Mouse (Mus musculus) bone marrow macrophage, adult 2 months (primary cell): ENCODE results near the gene Acvr1b. TPM values are rescaled to one million over a fixed set of nuclear protein-coding genes. Genes with fewer than 3 reads are reported as not detected.

Experiments used
- H3K27ac ChIP-seq: 2 replicates; pipeline ENCODE4 v1.5.1; 2012; ENCODE audit warnings: low read depth, low read length; ENCODE audit not compliant: insufficient read depth
- H3K4me1 ChIP-seq: 2 replicates; pipeline ENCODE4 v1.6.1; 2012; ENCODE audit warnings: low read length; ENCODE audit not compliant: control insufficient read depth, insufficient read depth
- H3K4me3 ChIP-seq: 2 replicates; pipeline ENCODE4 v1.5.1; 2012; ENCODE audit warnings: mild to moderate bottlenecking, low read length, moderate library complexity; ENCODE audit not compliant: insufficient read depth
- CTCF ChIP-seq: IDR thresholded peaks from 2 replicates; pipeline ENCODE4 v1.5.1; 2012; ENCODE audit warnings: low read depth, mild to moderate bottlenecking, low read length, moderate library complexity
- POLR2A ChIP-seq: IDR thresholded peaks from 2 replicates; pipeline ENCODE4 v1.6.1; 2012; ENCODE audit warnings: mild to moderate bottlenecking, low read depth, low read length, borderline replicate concordance
- polyA plus RNA-seq: library from polyadenylated mRNA; stranded (reverse); fragments of >200 nt; gene quantifications from 2 replicates; pipeline ENCODE4 v1.2.4, GENCODE M21; 2012; ENCODE audit not compliant: missing spikeins, insufficient read depth, insufficient read length

The Acvr1b gene
- polyA plus RNA-seq, 1 experiment = 22.3 TPM

DNA sequence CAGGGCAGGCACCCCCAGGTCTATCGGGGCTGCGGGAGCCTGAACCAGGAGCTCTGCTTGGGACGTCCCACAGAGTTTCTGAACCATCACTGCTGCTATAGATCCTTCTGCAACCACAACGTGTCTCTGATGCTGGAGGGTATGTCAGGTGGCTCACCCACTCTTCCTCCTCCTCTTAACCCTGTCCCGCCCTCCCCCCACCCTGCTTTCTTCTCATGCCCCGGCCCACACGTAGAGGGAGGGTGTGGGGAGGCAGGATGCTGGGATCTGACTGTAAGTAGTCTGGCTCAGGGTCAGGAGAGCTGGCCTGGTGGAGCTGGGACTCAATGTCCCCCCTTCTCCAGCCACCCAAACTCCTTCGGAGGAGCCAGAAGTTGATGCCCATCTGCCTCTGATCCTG lies 38.5 kb upstream of the Acvr1b start:
- no peak overlapping the region for H3K27ac ChIP-seq
- no peak for TF ChIP-seq POLR2A
- no peak for TF ChIP-seq CTCF
- peak overlapping the region; percentile 31; the same call in 1 of the 2 replicates for H3K4me3 ChIP-seq
- H3K4me1 ChIP-seq = peaks cover 46% of the 10 kb centered on the region

DNA sequence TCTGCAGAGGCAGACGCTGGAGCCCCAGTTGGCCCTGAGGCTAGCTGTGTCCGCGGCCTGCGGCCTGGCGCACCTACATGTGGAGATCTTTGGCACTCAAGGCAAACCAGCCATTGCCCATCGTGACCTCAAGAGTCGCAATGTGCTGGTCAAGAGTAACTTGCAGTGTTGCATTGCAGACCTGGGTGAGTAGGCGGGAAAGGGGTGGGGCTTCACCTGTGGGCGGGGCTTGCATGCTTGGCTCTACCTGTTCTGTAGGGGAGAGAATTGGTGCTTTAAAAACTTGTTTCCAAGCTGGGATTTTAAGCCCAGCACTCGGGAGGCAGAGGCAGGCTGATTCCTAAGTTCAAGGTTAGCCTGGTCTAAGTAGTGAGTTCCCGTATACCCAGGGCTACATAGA lies 36.4 kb upstream of the Acvr1b start:
- Histone ChIP-seq H3K27ac (no peak overlapping the region), H3K4me1 (peaks cover 45% of the 10 kb centered on the region), H3K4me3 (no peak overlapping the region)
- TF ChIP-seq POLR2A (no peak), CTCF (no peak)

DNA sequence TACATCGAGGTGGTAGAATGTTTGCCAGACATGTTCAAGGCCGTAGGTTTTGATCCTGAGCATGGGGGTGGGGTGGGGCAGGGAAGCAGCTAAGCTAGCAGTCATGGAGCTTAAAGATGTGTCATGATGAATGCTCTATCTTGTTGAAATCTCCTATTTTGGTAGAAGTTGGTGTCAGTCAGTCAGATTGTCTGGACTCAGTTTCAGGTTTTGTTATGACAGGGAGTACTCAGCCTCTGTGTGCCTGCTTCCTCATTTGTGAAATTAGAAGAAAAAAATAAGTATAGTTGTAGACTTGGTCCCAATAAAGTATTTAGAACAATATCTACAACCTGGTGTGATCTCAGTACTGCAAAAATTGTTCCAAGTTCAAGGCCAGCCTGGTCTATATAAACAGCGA lies 35.2 kb upstream of the Acvr1b start:
- TF ChIP-seq POLR2A (no peak), CTCF (no peak)
- H3K27ac ChIP-seq = 0 out of 2 replicates have a peak overlapping the region, but pooled peaks have one; percentile 10
- peaks cover 40% of the 10 kb centered on the region for H3K4me1 ChIP-seq
- H3K4me3 ChIP-seq = no peak overlapping the region

DNA sequence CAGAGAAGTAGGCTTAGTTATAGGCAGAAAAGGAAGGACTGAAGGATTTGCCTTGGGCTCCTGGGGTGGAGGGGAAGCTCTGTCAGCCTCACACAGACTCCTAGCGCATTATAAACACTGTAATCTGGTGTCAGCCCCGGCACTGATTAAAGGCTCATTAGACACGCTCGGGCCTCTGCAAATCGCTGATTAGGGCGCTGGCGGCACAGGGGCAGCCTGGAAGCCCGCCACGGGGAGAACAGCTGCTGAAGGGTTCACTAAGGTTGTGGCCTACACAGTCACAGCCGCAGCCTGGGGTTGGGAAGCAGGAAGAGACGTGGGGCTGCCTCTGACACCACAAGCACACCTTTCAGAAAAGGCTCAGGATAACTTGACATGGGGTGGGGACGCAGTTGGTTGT lies 34.0 kb upstream of the Acvr1b start:
- peaks cover 39% of the 10 kb centered on the region for H3K4me1 ChIP-seq
- no peak overlapping the region for H3K4me3 ChIP-seq
- H3K27ac ChIP-seq = no peak overlapping the region
- TF ChIP-seq CTCF (no peak), POLR2A (no peak)

- Histone ChIP-seq H3K27ac (no peak overlapping the region), H3K4me1 (peaks cover 36% of the 10 kb centered on the region), H3K4me3 (no peak overlapping the region)
- TF ChIP-seq POLR2A (no peak), CTCF (no peak)
These were observed 33.3 kb upstream of the Acvr1b start for GRCm38 (mm10) chr15:101140587-101140986.

- no peak overlapping the region for H3K27ac ChIP-seq
These were observed 32.8 kb upstream of the Acvr1b start for GRCm38 (mm10) chr15:101141061-101141541.

GRCm38 (mm10) chr15:101142672-101143071 lies 31.2 kb upstream of the Acvr1b start:
- peaks cover 46% of the 10 kb centered on the region for H3K4me1 ChIP-seq
- H3K27ac ChIP-seq = no peak overlapping the region
- TF ChIP-seq POLR2A (no peak), CTCF (no peak)
- H3K4me3 ChIP-seq = no peak overlapping the region

More at GRCm38 (mm10) chr15:101141061-101141541, 32.8 kb upstream of the Acvr1b start:
- no peak overlapping the region for H3K4me3 ChIP-seq
- H3K4me1 ChIP-seq = peaks cover 40% of the 10 kb centered on the region
- no peak for TF ChIP-seq POLR2A
- no peak for TF ChIP-seq CTCF

DNA sequence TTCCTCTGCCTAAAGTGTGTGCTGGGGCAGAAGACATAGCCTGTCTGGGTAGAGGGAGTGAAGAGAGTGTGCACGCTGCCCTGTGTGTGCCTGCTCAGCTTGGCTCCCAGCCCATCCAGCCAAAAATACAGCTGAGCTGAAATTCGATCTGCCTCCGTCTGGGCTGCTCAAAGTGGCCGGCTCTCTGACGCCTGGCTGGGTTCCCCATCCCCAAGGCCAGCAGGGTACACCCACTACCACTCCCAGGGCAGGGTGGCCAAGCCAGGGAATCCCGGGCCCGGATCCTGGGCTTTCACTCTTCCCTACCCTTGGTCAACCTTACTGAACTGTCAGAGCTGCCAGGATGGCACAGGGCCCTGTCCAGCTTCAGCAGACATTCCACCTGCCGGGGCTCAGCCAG lies 30.4 kb upstream of the Acvr1b start:
- no peak for TF ChIP-seq CTCF
- no peak for TF ChIP-seq POLR2A
- Histone ChIP-seq H3K4me1 (peaks cover 41% of the 10 kb centered on the region), H3K4me3 (no peak overlapping the region), H3K27ac (no peak overlapping the region)

- H3K4me1 ChIP-seq = peaks cover 36% of the 10 kb centered on the region
- TF ChIP-seq POLR2A = no peak
- no peak for TF ChIP-seq CTCF
- H3K4me3 ChIP-seq = peak overlapping the region; percentile 71
- H3K27ac ChIP-seq = peak overlapping the region; percentile 88
These were observed 29.7 kb upstream of the Acvr1b start for GRCm38 (mm10) chr15:101144176-101144575.

DNA sequence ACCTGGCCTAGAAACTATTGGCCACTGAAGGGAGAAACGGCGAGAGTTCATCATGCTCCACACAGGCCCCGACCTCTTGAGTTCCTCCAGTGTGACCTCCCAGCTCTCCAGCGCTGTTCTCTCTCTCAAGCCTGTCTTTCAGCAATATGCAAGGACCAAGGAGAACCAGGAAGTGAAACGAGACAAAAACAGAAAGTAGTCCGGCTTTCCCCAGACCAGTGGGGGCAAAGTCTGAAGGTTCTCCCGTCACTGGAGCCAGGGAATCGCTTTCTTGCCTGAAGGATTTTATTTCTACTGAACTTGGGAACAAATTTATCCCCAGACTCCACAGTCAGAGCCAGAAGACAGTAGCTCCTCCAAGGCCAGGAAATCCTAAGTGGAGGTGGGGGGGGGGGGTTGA lies 29.1 kb upstream of the Acvr1b start:
- peak overlapping the region; percentile 88 for H3K27ac ChIP-seq
- H3K4me3 ChIP-seq = peak overlapping the region; percentile 71
- peaks cover 34% of the 10 kb centered on the region for H3K4me1 ChIP-seq
- no peak for TF ChIP-seq POLR2A
- no peak for TF ChIP-seq CTCF
